Mouse (Mus musculus) layer of hippocampus, adult 6 months (tissue): Measurements from ENCODE around the gene Dct. TPM values are rescaled to one million over a fixed set of nuclear protein-coding genes. Genes with fewer than 3 reads are reported as not detected.

ENCODE experiments used
- long read RNA-seq, 2 experiments: library from polyadenylated mRNA; unstranded; transcript quantifications; one replicate each; pipeline ENCODE4 v2.0.0; 2019 to 2020
- polyA plus RNA-seq: library from polyadenylated mRNA; unstranded; fragments of <200 nt; fragmentation: Nextera tagmentation; gene quantifications from 2 replicates; pipeline ENCODE4 v1.2.3, GENCODE M21; 2021

Dct gene
- polyA plus RNA-seq = 1.2 and 2.8 TPM in 2 replicates
- long read RNA-seq, experiment 1 = 0 reads
- long read RNA-seq, experiment 2 = 0 reads

GRCm38 (mm10) chr14:118051975-118052630, at the start of gene Dct:
Gene Dct (minus strand): TSS chr14:118052244.

Other genes with a start within 250 kb of the Dct start
- 6.2 and 8.1 TPM in 2 replicates for gene Tgds, start 80.5 kb upstream of the Dct start, polyA plus RNA-seq
- 23.2 and 25.8 TPM in 2 replicates for gene Gpr180, start 84.9 kb upstream of the Dct start, polyA plus RNA-seq
- 1.1 and 1.5 TPM in 2 replicates for gene Sox21, start 184.8 kb upstream of the Dct start, polyA plus RNA-seq
- not detected in 2 replicates for gene Gm9376, start 214.7 kb upstream of the Dct start, polyA plus RNA-seq